Mouse (Mus musculus) CH12.LX (cell line): ENCODE results near the gene Cachd1. TPM values are rescaled to one million over a fixed set of nuclear protein-coding genes. Genes with fewer than 3 reads are reported as not detected.

Source experiments
- DNase-seq: peaks from one replicate; pipeline ENCODE4 v3.0.0-alpha.2; 2013; ENCODE audit errors: extremely low read depth
- H3K27ac ChIP-seq: 2 replicates; pipeline ENCODE4 v1.5.1; 2012; ENCODE audit warnings: low read depth, mild to moderate bottlenecking, control low read depth, moderate library complexity; ENCODE audit not compliant: insufficient read depth
- H3K27me3 ChIP-seq: replicated peaks from 2 replicates; pipeline ENCODE3; 2012; ENCODE audit warnings: inconsistent platforms
- H3K36me3 ChIP-seq, 2 experiments: replicated peaks in 1 of 2; 2 replicates each; pipeline versions ENCODE3 to v1.6.1; 2012; ENCODE audit warnings: inconsistent platforms in 1 of 2, low read length in 1 of 2, mild to moderate bottlenecking in 1 of 2, mixed read lengths in 1 of 2, moderate library complexity in 1 of 2; ENCODE audit not compliant: control insufficient read depth in 1 of 2, insufficient read depth in 1 of 2
- H3K4me1 ChIP-seq, 2 experiments: 2 replicates each; pipeline ENCODE4 v1.6.1; 2012; ENCODE audit warnings: inconsistent platforms in 1 of 2, moderate library complexity in 1 of 2; ENCODE audit not compliant: insufficient read depth in 2 of 2, control insufficient read depth in 1 of 2
- H3K4me2 ChIP-seq: 2 replicates; pipeline ENCODE4 v1.6.1; 2012; ENCODE audit warnings: low read depth, mild to moderate bottlenecking, control low read depth; ENCODE audit not compliant: poor library complexity, insufficient read depth, severe bottlenecking
- H3K4me3 ChIP-seq, 3 experiments: fragments of 150-350 bp in 1 of 3; sonication (generic) in 1 of 3; replicated peaks in 1 of 3; 2 replicates each; pipeline versions ENCODE3 to v1.5.1; 2011 to 2012; ENCODE audit warnings: low read depth in 2 of 3, low read length in 2 of 3, mild to moderate bottlenecking in 2 of 3, moderate library complexity in 2 of 3, control low read depth in 1 of 3, improper control_type of control experiment in 1 of 3, inconsistent platforms in 1 of 3, mixed read lengths in 1 of 3; ENCODE audit not compliant: poor library complexity in 1 of 3
- H3K79me2 ChIP-seq: replicated peaks from 2 replicates; pipeline ENCODE4 v1.6.1; 2012; ENCODE audit warnings: mild to moderate bottlenecking, moderate library complexity; ENCODE audit not compliant: control insufficient read depth, poor library complexity, insufficient read depth, severe bottlenecking; ENCODE audit errors: extremely low read depth
- H3K9ac ChIP-seq: 2 replicates; pipeline ENCODE4 v1.6.1; 2012; ENCODE audit warnings: low read depth, mild to moderate bottlenecking, control low read depth, moderate library complexity; ENCODE audit not compliant: insufficient read depth
- H3K9me3 ChIP-seq: replicated peaks from 2 replicates; pipeline ENCODE3; 2012; ENCODE audit warnings: low read length, inconsistent platforms, mixed read lengths
- BHLHE40 ChIP-seq: IDR thresholded peaks from 2 replicates; pipeline ENCODE4 v1.6.1; 2011; ENCODE audit warnings: mild to moderate bottlenecking, low read depth, low read length, improper control_type of control experiment
- ELF1 ChIP-seq: IDR thresholded peaks from 2 replicates; pipeline ENCODE4 v1.6.1; 2014; ENCODE audit warnings: low read depth, mild to moderate bottlenecking, inconsistent platforms, low read length, improper control_type of control experiment
- EP300 ChIP-seq: IDR thresholded peaks from 2 replicates; pipeline ENCODE4 v1.6.1; 2011; ENCODE audit warnings: low read length, improper control_type of control experiment
- IRF4 ChIP-seq: IDR thresholded peaks from 2 replicates; pipeline ENCODE4 v1.6.1; 2014; ENCODE audit warnings: low read depth, mild to moderate bottlenecking, inconsistent platforms, low read length, improper control_type of control experiment
- JUND ChIP-seq: conservative IDR thresholded peaks from 2 replicates; pipeline ENCODE4 v1.6.1; 2011; ENCODE audit warnings: low read depth, low read length, improper control_type of control experiment
- MAFK ChIP-seq: IDR thresholded peaks from 2 replicates; pipeline ENCODE4 v1.6.1; 2011; ENCODE audit warnings: low read length, improper control_type of control experiment; ENCODE audit not compliant: insufficient replicate concordance
- MAX ChIP-seq: IDR thresholded peaks from 2 replicates; pipeline ENCODE4 v1.6.1; 2011; ENCODE audit warnings: low read length, improper control_type of control experiment
- MAZ ChIP-seq: IDR thresholded peaks from 2 replicates; pipeline ENCODE4 v1.6.1; 2012; ENCODE audit warnings: low read depth, mild to moderate bottlenecking, inconsistent platforms, low read length, improper control_type of control experiment, moderate library complexity
- MEF2A ChIP-seq: IDR thresholded peaks from 2 replicates; pipeline ENCODE4 v1.6.1; 2014; ENCODE audit warnings: low read depth, mild to moderate bottlenecking, inconsistent platforms, low read length, improper control_type of control experiment, borderline replicate concordance
- NRF1 ChIP-seq: IDR thresholded peaks from 2 replicates; pipeline ENCODE4 v1.6.1; 2014; ENCODE audit warnings: low read depth, mild to moderate bottlenecking, inconsistent platforms, low read length, improper control_type of control experiment, moderate library complexity
- POLR2AphosphoS2 ChIP-seq: IDR thresholded peaks from 2 replicates; pipeline ENCODE4 v1.6.1; 2011; ENCODE audit warnings: low read depth, low read length, improper control_type of control experiment
- RAD21 ChIP-seq: IDR thresholded peaks from 2 replicates; pipeline ENCODE4 v1.6.1; 2011; ENCODE audit warnings: low read depth, mild to moderate bottlenecking, low read length, improper control_type of control experiment, moderate library complexity
- SMC3 ChIP-seq: IDR thresholded peaks from 2 replicates; pipeline ENCODE4 v1.6.1; 2011; ENCODE audit warnings: low read depth, low read length, improper control_type of control experiment
- TBP ChIP-seq: conservative IDR thresholded peaks from 2 replicates; pipeline ENCODE4 v1.6.1; 2011; ENCODE audit warnings: low read depth, low read length, improper control_type of control experiment
- ZNF384 ChIP-seq: IDR thresholded peaks from 2 replicates; pipeline ENCODE4 v1.6.1; 2012; ENCODE audit warnings: low read depth, low read length, improper control_type of control experiment, inconsistent platforms
- dilution Hi-C: fragments of 300-500 bp; cut with MboI; formaldehyde crosslinking; loops from 2 replicates; pipeline ENCODE4 v1.14.3; 2020; ENCODE audit warnings: low sequenced_read_pairs; ENCODE audit not compliant: extremely low pct_unique_long_range_greater_than_20kb, extremely low pct_ligation_motif_present
- in situ Hi-C: fragments of 300-500 bp; cut with MboI; formaldehyde crosslinking; loops from 3 replicates; pipeline ENCODE4 v1.14.3; 2019; ENCODE audit warnings: low sequenced_read_pairs, low pct_ligation_motif_present, low pct_unique_long_range_greater_than_20kb, mixed read lengths
- polyA plus RNA-seq: library from polyadenylated mRNA; unstranded; fragments of >175 nt; gene quantifications from 2 replicates; pipeline ENCODE4 v1.2.1, GENCODE M21; 2012; ENCODE audit warnings: low read depth; ENCODE audit not compliant: insufficient read length
- total RNA-seq, 2 experiments: library from RNA; depleted of rRNA; stranded (reverse); fragments of 300-350 nt in 1 of 2; fragments of >200 nt in 1 of 2; gene quantifications; 2 replicates each; pipeline ENCODE4 v1.2.3; 2012 to 2014

Cachd1 gene
- total and polyA plus RNA-seq, 3 experiments = 0.13 to 0.24 (median 0.20) TPM

GRCm38 (mm10) chr4:100897943-100898342, 121.5 kb downstream of the Cachd1 start:
- H3K27me3 ChIP-seq = peaks cover 3% of the 10 kb centered on the region
- no peak overlapping the region for H3K27ac ChIP-seq
- in situ Hi-C loops = no loop called here
- no peaks in the 10 kb centered on the region for H3K36me3 ChIP-seq
- H3K9me3 ChIP-seq = no peaks in the 10 kb centered on the region
- DNase-seq = no peak
- no peaks in the 10 kb centered on the region for H3K79me2 ChIP-seq
- dilution Hi-C loops = no loop called here
- H3K4me1 ChIP-seq = peaks cover 0 to 6% of the 10 kb centered on the region in 2 experiments; a peak in 1 of 4 replicates
- no peak overlapping the region for H3K4me3 ChIP-seq
- H3K4me2 ChIP-seq = no peak overlapping the region
- TF ChIP-seq RAD21 (no peak), ZNF384 (no peak), SMC3 (no peak), JUND (no peak), MAZ (no peak), IRF4 (no peak), POLR2AphosphoS2 (no peak), MAFK (no peak)
- TF ChIP-seq, all 38 proteins: peak for 0
- no peak overlapping the region for H3K9ac ChIP-seq

DNA sequence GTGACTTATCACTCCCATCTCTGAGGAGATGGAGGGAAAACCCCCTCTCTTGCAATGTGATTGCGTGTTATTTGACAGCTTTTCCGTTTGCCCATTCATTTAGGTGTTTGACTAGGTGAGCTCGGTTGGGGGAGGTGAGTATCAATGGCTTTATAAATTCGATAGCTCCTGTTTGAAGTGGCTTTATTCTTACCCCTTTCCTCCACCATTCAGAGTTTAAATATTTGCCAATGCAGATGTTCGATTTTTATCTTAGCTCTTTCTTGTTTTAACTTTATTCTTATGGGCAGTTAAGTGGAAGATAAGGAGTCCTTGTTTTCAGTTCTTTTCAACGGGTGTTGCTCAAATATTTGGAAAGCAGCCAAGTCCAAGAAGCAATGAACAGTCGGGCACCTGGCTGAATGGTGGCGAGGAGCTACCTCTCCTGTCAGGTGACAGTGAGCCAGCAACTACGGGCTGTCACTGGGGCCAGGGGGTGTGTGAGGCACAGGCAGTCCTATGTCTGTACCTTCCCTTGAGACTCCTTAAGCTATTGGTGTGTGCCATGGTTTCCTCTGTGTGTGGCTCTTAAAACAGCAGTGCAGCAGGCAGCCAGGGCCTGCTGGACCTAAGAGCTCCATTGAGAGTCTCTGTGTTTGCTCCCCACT, 133.3 kb downstream of the Cachd1 start:
- no peaks in the 10 kb centered on the region for H3K36me3 ChIP-seq
- in situ Hi-C loops = no loop called here
- no peaks in the 10 kb centered on the region for H3K79me2 ChIP-seq
- H3K27me3 ChIP-seq = peaks cover 10% of the 10 kb centered on the region
- H3K4me1 ChIP-seq = peaks cover 16 to 47% of the 10 kb centered on the region in 2 experiments
- H3K4me2 ChIP-seq = peak overlapping the region; percentile 75
- no peak for TF ChIP-seq ELF1
- TF ChIP-seq BHLHE40 = 0 out of 2 replicates have a peak, but pooled peaks have one; percentile 28
- no peak overlapping the region for H3K27ac ChIP-seq
- H3K9ac ChIP-seq = no peak overlapping the region
- H3K4me3 ChIP-seq = no peak overlapping the region
- DNase-seq = no peak
- dilution Hi-C loops = no loop called here
- no peaks in the 10 kb centered on the region for H3K9me3 ChIP-seq

GRCm38 (mm10) chr4:100910605-100911330, 134.3 kb downstream of the Cachd1 start:
- Histone ChIP-seq H3K9ac (no peak overlapping the region), H3K79me2 (no peaks in the 10 kb centered on the region), H3K9me3 (no peaks in the 10 kb centered on the region), H3K27me3 (peaks cover 12% of the 10 kb centered on the region), H3K4me1 (peaks cover 16 to 47% of the 10 kb centered on the region in 2 experiments), H3K27ac (no peak overlapping the region), H3K36me3 (no peaks in the 10 kb centered on the region), H3K4me2 (peak overlapping the region; percentile 75), H3K4me3 (no peak overlapping the region)
- no peak for TF ChIP-seq TBP
- TF ChIP-seq NRF1 = no peak
- TF ChIP-seq MEF2A = no peak
- no peak for TF ChIP-seq EP300
- TF ChIP-seq MAX = no peak
- TF ChIP-seq JUND = no peak
- no peak for DNase-seq
- in situ Hi-C loops (no loop called here), dilution Hi-C loops (no loop called here)
